Mouse (Mus musculus) liver, embryonic 12.5 days (tissue): ENCODE data around the gene Lix1l. TPM values are rescaled to one million over a fixed set of nuclear protein-coding genes. Genes with fewer than 3 reads are reported as not detected.

Source experiments
- ATAC-seq: fragments of 200-750 bp; cut with Nextera tagmentation; 2 replicates; pipeline ENCODE4 v1.8.0; 2017; ENCODE audit warnings: moderate number of reproducible peaks, mild to moderate bottlenecking, moderate library complexity
- H3K27ac ChIP-seq: fragments of 300-500 bp; sonication (generic); 2 replicates; pipeline ENCODE4 v1.5.1; 2016; ENCODE audit warnings: mild to moderate bottlenecking
- H3K27me3 ChIP-seq: fragments of 300-500 bp; sonication (generic); replicated peaks from 2 replicates; pipeline ENCODE4 v1.6.1; 2016; ENCODE audit warnings: mild to moderate bottlenecking, moderate library complexity
- H3K36me3 ChIP-seq: fragments of 300-500 bp; sonication (generic); 2 replicates; pipeline ENCODE4 v1.6.1; 2016; ENCODE audit warnings: mild to moderate bottlenecking, moderate library complexity
- H3K4me1 ChIP-seq: fragments of 300-500 bp; sonication (generic); 2 replicates; pipeline ENCODE4 v1.6.1; 2016
- H3K4me2 ChIP-seq: fragments of 300-500 bp; sonication (generic); 2 replicates; pipeline ENCODE4 v1.6.1; 2016; ENCODE audit warnings: mild to moderate bottlenecking, moderate library complexity
- H3K4me3 ChIP-seq: fragments of 300-500 bp; sonication (generic); 2 replicates; pipeline ENCODE4 v1.5.1; 2016; ENCODE audit warnings: mild to moderate bottlenecking, moderate library complexity
- H3K9ac ChIP-seq: fragments of 300-500 bp; sonication (generic); 2 replicates; pipeline ENCODE4 v1.6.1; 2016; ENCODE audit warnings: mild to moderate bottlenecking, moderate library complexity
- H3K9me3 ChIP-seq: fragments of 300-500 bp; sonication (generic); replicated peaks from 2 replicates; pipeline ENCODE4 v1.6.1; 2016; ENCODE audit warnings: mild to moderate bottlenecking, moderate library complexity
- WGBS: fragments of 180-500 bp; shearing (Covaris S2); methylation state at CpG from one replicate; pipeline ENCODE4 v1.1.7; 2016; ENCODE audit not compliant: insufficient replicate concordance; 5-methylcytosine and 5-hydroxymethylcytosine counted together
- polyA plus RNA-seq: library from polyadenylated mRNA; unstranded; fragments of >200 nt; fragmentation: Nextera tagmentation; extraction: Ambion mirVana; gene quantifications from 2 replicates; pipeline ENCODE4 v1.2.1, GENCODE M21; 2016

Gene Lix1l
- polyA plus RNA-seq, 1 experiment from 2014 or later: 0.92 TPM

DNA sequence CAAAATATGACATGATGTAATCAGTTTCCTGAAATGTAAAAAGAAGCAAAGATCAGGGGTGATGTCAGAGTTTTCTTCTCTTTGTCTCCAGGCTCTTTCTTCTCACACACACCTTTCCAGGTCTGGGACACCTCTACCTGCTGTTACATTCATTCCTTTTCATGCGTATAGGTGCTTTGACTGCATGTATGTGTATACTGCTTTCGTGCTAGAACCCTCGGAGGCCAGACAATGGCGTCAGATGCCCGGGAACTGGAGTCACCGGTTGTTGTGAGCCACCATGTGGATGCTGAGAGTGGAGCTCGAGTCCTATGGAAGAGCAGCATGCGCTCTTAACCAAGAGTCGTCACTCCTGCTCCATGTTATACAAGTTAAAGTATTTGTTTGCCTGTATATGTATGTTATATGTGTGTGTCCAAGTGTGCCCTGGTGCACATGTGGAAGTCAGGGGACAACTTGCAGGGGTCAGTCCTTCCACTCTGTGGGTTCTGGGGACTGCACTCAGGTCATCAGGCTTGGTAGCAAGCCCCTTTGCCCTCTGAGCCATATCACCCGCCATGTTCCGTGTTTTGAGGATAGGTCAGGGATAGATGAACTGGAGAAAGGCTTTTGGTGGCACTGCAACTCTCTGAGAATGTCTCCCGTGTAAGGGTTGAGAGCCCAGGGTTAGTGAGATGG, 22.2 kb upstream of the Lix1l start:
- no peak for ATAC-seq
- no peak overlapping the region for H3K4me2 ChIP-seq
- no peaks in the 10 kb centered on the region for H3K36me3 ChIP-seq
- H3K27ac ChIP-seq: no peak overlapping the region
- H3K27me3 ChIP-seq: no peaks in the 10 kb centered on the region
- H3K9ac ChIP-seq: no peak overlapping the region
- H3K4me3 ChIP-seq: no peak overlapping the region
- no peaks in the 10 kb centered on the region for H3K9me3 ChIP-seq
- WGBS: 76% methylated on average over 12 of the region's 12 CpGs
- H3K4me1 ChIP-seq: peaks cover 58% of the 10 kb centered on the region

DNA sequence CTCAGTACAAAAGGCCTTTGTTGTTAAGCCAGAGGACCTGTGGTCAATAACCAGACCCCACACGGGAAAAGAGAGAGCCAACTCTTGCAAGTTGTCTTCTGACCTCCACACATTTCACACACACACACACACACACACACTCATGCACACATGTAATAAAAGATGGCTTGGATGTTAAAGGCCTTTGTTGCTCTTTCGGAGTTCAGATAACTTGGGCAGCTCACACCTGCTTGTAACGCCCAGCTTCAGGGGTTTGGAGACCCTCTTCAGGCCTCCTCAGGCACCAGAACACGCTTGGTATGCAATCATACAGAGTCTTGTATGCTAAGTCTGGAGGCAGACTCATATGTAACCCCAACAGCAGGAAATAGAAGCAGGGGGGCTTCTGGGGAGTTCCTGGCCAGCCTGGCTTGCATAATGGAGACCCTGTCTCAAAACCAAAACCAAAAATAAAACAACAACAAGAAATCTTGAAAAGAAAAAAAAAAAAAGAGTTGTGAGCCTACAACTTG, 21.7 kb upstream of the Lix1l start:
- no peaks in the 10 kb centered on the region for H3K36me3 ChIP-seq
- WGBS: 67% methylated on average over 4 of the region's 4 CpGs
- no peak overlapping the region for H3K9ac ChIP-seq
- H3K27me3 ChIP-seq: no peaks in the 10 kb centered on the region
- no peak overlapping the region for H3K4me3 ChIP-seq
- H3K4me1 ChIP-seq: peaks cover 52% of the 10 kb centered on the region
- no peak overlapping the region for H3K27ac ChIP-seq
- no peak for ATAC-seq
- H3K9me3 ChIP-seq: no peaks in the 10 kb centered on the region
- H3K4me2 ChIP-seq: peak overlapping the region; percentile 65; the same call in 1 of the 2 replicates

DNA sequence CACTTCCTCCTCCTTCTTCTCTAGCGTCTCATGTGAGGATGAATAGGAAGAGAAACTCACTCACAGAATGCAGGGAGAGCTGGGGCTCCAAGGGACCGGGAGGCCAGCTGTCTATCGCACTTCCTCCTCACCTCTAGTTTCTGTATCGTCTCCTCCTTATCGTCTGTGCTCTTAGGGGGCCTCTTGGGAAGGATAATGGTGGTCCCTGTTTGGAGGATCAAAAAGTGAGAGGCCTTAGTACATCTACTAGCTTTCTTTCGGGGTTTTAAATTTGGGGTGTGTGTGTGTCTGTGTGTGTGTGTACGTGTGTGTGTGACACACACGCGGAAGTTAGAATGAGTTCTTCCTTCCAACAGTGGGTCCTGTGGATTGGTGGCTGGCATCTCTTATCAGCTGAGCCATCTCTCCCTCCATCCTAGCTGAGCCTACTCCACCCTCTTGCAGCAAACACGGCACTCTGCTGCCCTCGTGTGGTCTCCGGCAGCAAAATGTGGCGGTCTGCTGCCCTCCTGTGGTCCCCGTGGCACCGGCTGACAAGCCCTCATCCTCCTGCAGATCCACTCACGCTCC, 21.0 kb upstream of the Lix1l start:
- 5% methylated on average over 16 of the region's 16 CpGs for WGBS
- ATAC-seq: peak; percentile 61
- 0 out of 2 replicates have a peak overlapping the region, but pooled peaks have one; percentile 54 for H3K9ac ChIP-seq
- peak overlapping the region; percentile 65 for H3K4me2 ChIP-seq
- H3K4me1 ChIP-seq: peaks cover 50% of the 10 kb centered on the region
- no peaks in the 10 kb centered on the region for H3K27me3 ChIP-seq
- no peaks in the 10 kb centered on the region for H3K36me3 ChIP-seq
- peak overlapping the region; percentile 20; the same call in 1 of the 2 replicates for H3K4me3 ChIP-seq
- peak overlapping the region; percentile 12 for H3K27ac ChIP-seq
- H3K9me3 ChIP-seq: no peaks in the 10 kb centered on the region

DNA sequence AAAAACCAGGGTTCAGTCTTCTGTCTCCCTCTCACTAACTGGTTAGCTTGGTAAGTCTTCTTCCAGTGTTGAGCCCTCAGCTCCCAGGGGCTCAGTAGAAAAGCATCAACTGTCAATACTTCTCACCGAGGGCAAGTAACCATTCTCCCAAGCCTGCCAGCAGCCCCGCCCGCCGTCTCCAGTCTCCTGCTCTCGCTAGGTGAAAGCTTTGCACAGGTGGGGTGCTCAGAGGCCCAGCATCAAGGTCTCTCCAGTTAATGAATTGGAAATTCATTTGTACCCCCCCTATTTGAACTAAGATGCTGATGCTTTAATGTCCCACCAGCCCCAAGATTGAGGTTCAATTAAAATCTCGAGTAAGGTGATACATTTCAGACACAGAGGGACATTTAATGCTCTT, 19.8 kb upstream of the Lix1l start:
- 54% methylated on average over 6 of the region's 6 CpGs for WGBS
- H3K4me2 ChIP-seq: no peak overlapping the region
- peaks cover 39% of the 10 kb centered on the region for H3K4me1 ChIP-seq
- H3K9ac ChIP-seq: no peak overlapping the region
- ATAC-seq: no peak
- H3K36me3 ChIP-seq: no peaks in the 10 kb centered on the region
- no peak overlapping the region for H3K27ac ChIP-seq
- H3K27me3 ChIP-seq: no peaks in the 10 kb centered on the region
- H3K9me3 ChIP-seq: no peaks in the 10 kb centered on the region
- no peak overlapping the region for H3K4me3 ChIP-seq

DNA sequence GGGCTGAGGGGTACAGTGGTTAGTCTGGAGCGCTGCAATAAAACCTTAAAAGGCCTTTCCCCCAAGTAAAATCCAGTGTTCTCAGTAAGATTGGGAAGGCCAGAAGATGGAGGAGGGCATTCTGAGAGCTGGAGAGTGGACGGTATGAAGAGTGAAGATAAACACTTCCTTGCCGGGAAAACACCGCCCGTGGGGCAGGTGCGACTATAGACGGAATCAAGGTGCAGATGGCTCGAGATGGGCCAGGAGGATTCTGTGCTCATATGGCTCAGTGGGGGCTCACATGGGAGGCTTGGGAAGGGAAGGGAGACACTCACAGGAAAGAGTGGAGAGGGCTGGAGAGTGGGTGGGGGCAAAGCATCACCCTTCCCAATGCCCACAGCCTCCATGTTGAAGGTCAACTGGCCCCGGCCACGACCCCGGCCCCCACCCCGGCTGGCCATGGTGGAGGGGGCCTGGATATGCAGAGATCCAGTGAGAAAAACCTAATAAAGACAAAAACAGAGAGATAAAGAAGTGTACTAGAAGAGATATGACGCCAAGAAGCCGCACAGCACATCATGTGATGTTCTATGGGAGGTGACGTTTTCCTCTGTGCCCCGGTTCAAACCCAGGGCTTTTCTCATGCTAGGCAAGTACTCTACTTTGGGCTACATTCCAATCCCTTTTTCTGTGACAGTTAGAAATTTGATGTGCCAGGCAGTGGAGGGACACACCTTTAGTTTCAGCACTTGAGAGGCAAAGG, 19.0 kb upstream of the Lix1l start:
- ATAC-seq: no peak
- H3K9ac ChIP-seq: no peak overlapping the region
- 76% methylated on average over 16 of the region's 16 CpGs for WGBS
- H3K9me3 ChIP-seq: no peaks in the 10 kb centered on the region
- peaks cover 31% of the 10 kb centered on the region for H3K4me1 ChIP-seq
- no peak overlapping the region for H3K4me3 ChIP-seq
- no peak overlapping the region for H3K4me2 ChIP-seq
- no peaks in the 10 kb centered on the region for H3K27me3 ChIP-seq
- no peak overlapping the region for H3K27ac ChIP-seq
- H3K36me3 ChIP-seq: no peaks in the 10 kb centered on the region

DNA sequence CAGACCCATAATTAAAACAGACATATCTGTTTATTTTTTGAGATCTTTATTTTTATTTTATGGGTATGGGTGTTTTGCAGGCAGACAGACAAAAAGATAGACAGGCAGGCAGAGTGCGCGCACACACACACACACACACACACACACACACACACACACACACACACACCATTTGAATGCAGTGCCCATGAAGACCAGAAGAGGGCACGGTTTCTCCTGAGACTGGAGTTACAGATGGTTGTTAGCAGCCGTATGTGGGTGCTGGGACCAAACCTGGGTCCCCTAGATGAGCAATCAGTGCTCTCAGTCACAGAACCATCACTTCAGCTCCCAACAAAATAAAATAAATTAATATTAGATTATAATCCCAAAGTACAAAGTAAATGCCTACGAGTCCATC, 17.6 kb upstream of the Lix1l start:
- no peak overlapping the region for H3K9ac ChIP-seq
- ATAC-seq: no peak
- H3K9me3 ChIP-seq: no peaks in the 10 kb centered on the region
- H3K36me3 ChIP-seq: no peaks in the 10 kb centered on the region
- H3K27ac ChIP-seq: no peak overlapping the region
- no peak overlapping the region for H3K4me2 ChIP-seq
- WGBS: 83% methylated on average over 5 of the region's 5 CpGs
- no peaks in the 10 kb centered on the region for H3K27me3 ChIP-seq
- H3K4me1 ChIP-seq: peaks cover 25% of the 10 kb centered on the region
- H3K4me3 ChIP-seq: no peak overlapping the region

DNA sequence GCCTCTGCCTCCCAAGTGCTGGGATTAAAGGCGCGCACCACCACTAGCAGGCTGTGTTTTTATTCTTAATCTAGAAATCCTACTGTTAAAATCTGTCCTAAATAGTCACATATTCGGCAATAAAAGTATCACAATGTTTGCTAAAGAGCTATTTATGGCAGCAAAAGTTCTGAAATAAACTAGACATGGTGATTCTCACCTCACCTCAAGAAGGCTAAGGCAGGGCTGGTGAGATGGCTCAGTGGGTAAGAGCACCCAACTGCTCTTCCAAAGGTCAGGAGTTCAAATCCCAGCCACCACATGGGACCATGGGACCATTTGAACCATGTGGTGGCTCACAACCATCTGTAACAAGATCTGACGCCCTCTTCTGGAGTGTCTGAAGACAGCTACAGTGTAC, 10.3 kb upstream of the Lix1l start:
- Histone ChIP-seq H3K9ac (no peak overlapping the region), H3K27ac (no peak overlapping the region), H3K36me3 (0 out of 2 replicates have a peak, but pooled peaks cover 3% of the 10 kb centered on the region), H3K4me3 (no peak overlapping the region), H3K4me2 (no peak overlapping the region), H3K9me3 (no peaks in the 10 kb centered on the region), H3K27me3 (peaks cover 11% of the 10 kb centered on the region), H3K4me1 (peaks cover 17% of the 10 kb centered on the region)
- 67% methylated on average over 4 of the region's 4 CpGs for WGBS
- no peak for ATAC-seq

DNA sequence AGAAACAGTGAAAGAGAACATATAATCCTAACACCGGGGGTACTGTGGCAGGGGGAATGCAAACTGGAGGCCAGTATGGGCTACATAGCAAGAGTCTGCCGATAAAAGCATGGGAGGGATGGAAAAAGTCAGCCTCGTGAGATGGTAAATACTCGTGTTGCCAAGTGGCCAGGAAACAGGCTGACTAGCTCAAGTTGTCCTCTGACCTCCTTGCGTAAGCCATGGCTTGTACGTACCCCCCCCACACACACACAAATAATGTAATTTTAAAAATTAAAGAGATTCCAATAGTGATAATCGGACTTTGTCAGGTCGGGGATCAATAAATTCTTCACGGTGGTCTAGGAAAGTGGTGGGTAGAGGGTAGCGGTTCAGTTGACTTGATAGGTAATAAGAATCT, 7.6 kb upstream of the Lix1l start:
- ATAC-seq: 0 out of 2 replicates have a peak, but pooled peaks have one; percentile 19

DNA sequence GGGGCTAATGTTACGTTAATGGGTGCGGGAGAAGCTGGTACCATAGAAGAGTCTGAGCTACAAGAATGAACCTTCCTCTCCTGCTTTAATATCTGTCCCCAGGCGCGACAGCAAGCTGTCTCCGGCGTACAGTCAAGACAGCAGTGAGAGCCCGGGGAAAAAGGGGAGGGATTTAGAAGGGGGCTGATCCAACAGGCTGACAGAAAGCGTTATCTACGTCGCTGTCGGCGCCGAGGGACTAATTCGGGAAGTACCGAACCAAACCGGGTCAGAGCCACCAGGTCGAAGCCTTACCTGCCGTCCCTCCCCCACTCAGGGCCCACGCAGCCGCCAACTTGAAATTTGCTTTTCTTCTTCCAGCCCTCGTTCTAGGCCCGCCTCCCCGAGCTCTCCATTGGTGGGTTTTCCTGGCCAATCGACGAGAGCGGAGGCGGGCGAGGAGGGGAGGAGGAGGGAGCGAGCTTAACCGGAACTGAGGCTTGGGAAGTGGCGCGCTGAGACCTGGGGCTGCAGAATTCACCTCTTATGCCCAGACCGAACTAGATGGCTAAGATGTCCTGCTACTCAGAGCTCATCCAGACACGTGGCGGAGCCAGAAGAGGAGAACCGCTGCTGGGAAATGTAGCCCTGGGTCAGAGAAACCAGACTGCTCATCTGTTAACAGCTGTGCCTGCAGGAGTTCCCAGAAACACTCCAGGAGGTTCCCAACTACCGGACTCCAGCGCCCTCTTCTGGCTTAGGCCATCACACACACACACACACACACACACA, 7.0 kb upstream of the Lix1l start, which contains the start of gene Polr3gl:
Polr3gl (minus strand) TSS at position 392 of the 771 bp plus-strand sequence.
- Histone ChIP-seq H3K4me1 (peaks cover 42% of the 10 kb centered on the region), H3K27ac (peak within 1 kb of the TSS; percentile 82)
- under 1% methylated on average over 37 of the region's 38 CpGs for WGBS

More for the DNA sequence above, 7.6 kb upstream of the Lix1l start:
- peak overlapping the region; percentile 73 for H3K4me3 ChIP-seq
- 0 out of 2 replicates have a peak, but pooled peaks cover 3% of the 10 kb centered on the region for H3K36me3 ChIP-seq
- peak overlapping the region; percentile 89 for H3K4me2 ChIP-seq
- H3K27me3 ChIP-seq: peaks cover 39% of the 10 kb centered on the region
- 1% methylated on average over 10 of the region's 10 CpGs for WGBS
- H3K27ac ChIP-seq: peak overlapping the region; percentile 82
- peaks cover 41% of the 10 kb centered on the region for H3K4me1 ChIP-seq
- peak overlapping the region; percentile 81 for H3K9ac ChIP-seq
- H3K9me3 ChIP-seq: no peaks in the 10 kb centered on the region

DNA sequence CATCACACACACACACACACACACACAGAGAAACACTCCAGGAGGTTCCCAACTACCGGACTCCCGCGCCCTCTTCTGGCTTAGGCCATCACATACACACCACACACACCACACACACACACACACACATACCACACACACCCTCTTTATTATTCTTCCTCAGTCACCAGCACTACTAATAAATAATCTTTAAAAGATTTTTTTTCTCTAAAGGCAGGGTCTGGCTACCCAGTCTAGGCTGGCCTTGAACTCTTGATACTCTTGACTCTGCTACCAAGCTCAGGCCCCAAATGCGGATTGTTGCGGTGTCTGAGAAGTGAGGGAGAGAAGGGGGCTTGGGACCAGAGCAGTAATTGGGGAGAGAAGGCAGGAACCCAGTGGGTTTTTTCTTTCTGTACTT, 6.1 kb upstream of the Lix1l start:
- Histone ChIP-seq H3K4me3 (no peak overlapping the region), H3K4me2 (no peak overlapping the region), H3K9ac (no peak overlapping the region), H3K27ac (no peak overlapping the region), H3K27me3 (peaks cover 53% of the 10 kb centered on the region), H3K9me3 (no peaks in the 10 kb centered on the region), H3K36me3 (0 out of 2 replicates have a peak, but pooled peaks cover 3% of the 10 kb centered on the region), H3K4me1 (peaks cover 42% of the 10 kb centered on the region)
- WGBS: 76% methylated on average over 5 of the region's 5 CpGs
- ATAC-seq: no peak

More for the DNA sequence above, 7.0 kb upstream of the Lix1l start, which contains the start of gene Polr3gl:
- Histone ChIP-seq H3K9me3 (no peaks in the 10 kb centered on the region), H3K36me3 (0 out of 2 replicates have a peak, but pooled peaks cover 3% of the 10 kb centered on the region), H3K9ac (peak within 1 kb of the TSS; percentile 81), H3K4me2 (peak within 1 kb of the TSS; percentile 89), H3K4me3 (peak within 1 kb of the TSS; percentile 73), H3K27me3 (peaks cover 45% of the 10 kb centered on the region)
- ATAC-seq: peak; percentile 94

DNA sequence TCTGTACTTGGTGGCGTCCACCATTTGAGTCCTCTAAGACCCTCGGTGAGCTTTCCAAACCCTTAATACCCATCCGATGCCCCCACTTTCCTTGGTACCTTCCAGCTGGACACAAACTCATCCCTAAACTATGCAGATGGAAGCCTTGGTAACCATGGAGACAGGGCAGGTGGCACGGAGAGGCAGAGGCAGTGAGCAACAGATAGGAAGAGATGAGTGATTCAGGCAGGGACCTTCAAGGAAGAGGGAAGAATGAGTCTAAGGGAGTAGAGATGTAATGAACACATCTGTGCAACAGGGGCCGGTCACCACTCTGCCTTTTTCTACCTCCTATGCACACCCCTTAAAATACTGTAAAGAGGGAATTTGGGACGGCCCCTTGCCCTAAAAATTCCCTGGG, 5.3 kb upstream of the Lix1l start:
- Histone ChIP-seq H3K9ac (no peak overlapping the region), H3K4me2 (no peak overlapping the region; the same call in 1 of the 2 replicates), H3K27ac (no peak overlapping the region), H3K4me1 (peaks cover 46% of the 10 kb centered on the region), H3K9me3 (no peaks in the 10 kb centered on the region), H3K27me3 (peaks cover 61% of the 10 kb centered on the region), H3K4me3 (no peak overlapping the region), H3K36me3 (no peaks in the 10 kb centered on the region)
- no peak for ATAC-seq
- WGBS: 40% methylated on average over 6 of the region's 6 CpGs
